Mouse (Mus musculus) bone marrow macrophage, adult 2 months (primary cell): ENCODE measurements around the gene Pde4d. TPM values are rescaled to one million over a fixed set of nuclear protein-coding genes. Genes with fewer than 3 reads are reported as not detected.

Source experiments
- H3K27ac ChIP-seq: 2 replicates; pipeline ENCODE4 v1.5.1; 2012; ENCODE audit warnings: low read depth, low read length; ENCODE audit not compliant: insufficient read depth
- H3K4me1 ChIP-seq: 2 replicates; pipeline ENCODE4 v1.6.1; 2012; ENCODE audit warnings: low read length; ENCODE audit not compliant: control insufficient read depth, insufficient read depth
- H3K4me3 ChIP-seq: 2 replicates; pipeline ENCODE4 v1.5.1; 2012; ENCODE audit warnings: mild to moderate bottlenecking, low read length, moderate library complexity; ENCODE audit not compliant: insufficient read depth
- CTCF ChIP-seq: IDR thresholded peaks from 2 replicates; pipeline ENCODE4 v1.5.1; 2012; ENCODE audit warnings: low read depth, mild to moderate bottlenecking, low read length, moderate library complexity
- POLR2A ChIP-seq: IDR thresholded peaks from 2 replicates; pipeline ENCODE4 v1.6.1; 2012; ENCODE audit warnings: mild to moderate bottlenecking, low read depth, low read length, borderline replicate concordance
- polyA plus RNA-seq: library from polyadenylated mRNA; stranded (reverse); fragments of >200 nt; gene quantifications from 2 replicates; pipeline ENCODE4 v1.2.4, GENCODE M21; 2012; ENCODE audit not compliant: missing spikeins, insufficient read depth, insufficient read length

Pde4d gene
- polyA plus RNA-seq, 1 experiment: 1.8 TPM

- Histone ChIP-seq H3K4me3 (no peak overlapping the region), H3K27ac (no peak overlapping the region), H3K4me1 (peaks cover 2% of the 10 kb centered on the region; the same call in 1 of the 2 replicates)
- TF ChIP-seq CTCF (no peak), POLR2A (no peak)
Observed at GRCm38 (mm10) chr13:109686906-109687305, 1237.2 kb downstream of the Pde4d start.

GRCm38 (mm10) chr13:109688195-109688594, 1238.4 kb downstream of the Pde4d start:
- Histone ChIP-seq H3K4me1 (peaks cover 2% of the 10 kb centered on the region; the same call in 1 of the 2 replicates), H3K27ac (no peak overlapping the region), H3K4me3 (no peak overlapping the region)
- no peak for TF ChIP-seq CTCF
- no peak for TF ChIP-seq POLR2A

- no peak overlapping the region for H3K4me3 ChIP-seq
- TF ChIP-seq CTCF (no peak), POLR2A (no peak)
- H3K4me1 ChIP-seq: peaks cover 2% of the 10 kb centered on the region; the same call in 1 of the 2 replicates
- H3K27ac ChIP-seq: no peak overlapping the region
Observed at GRCm38 (mm10) chr13:109689176-109689575, 1239.4 kb downstream of the Pde4d start.

- Histone ChIP-seq H3K27ac (no peak overlapping the region), H3K4me3 (no peak overlapping the region), H3K4me1 (peaks cover 2% of the 10 kb centered on the region; the same call in 1 of the 2 replicates)
- TF ChIP-seq POLR2A: no peak
Observed at GRCm38 (mm10) chr13:109690558-109690957, 1240.8 kb downstream of the Pde4d start.

- no peaks in the 10 kb centered on the region for H3K4me1 ChIP-seq
- H3K4me3 ChIP-seq: no peak overlapping the region
- TF ChIP-seq CTCF: no peak
- TF ChIP-seq POLR2A: no peak
- no peak overlapping the region for H3K27ac ChIP-seq
Observed at GRCm38 (mm10) chr13:109692851-109693250, 1243.1 kb downstream of the Pde4d start.

GRCm38 (mm10) chr13:109693769-109694168, 1244.0 kb downstream of the Pde4d start:
- Histone ChIP-seq H3K27ac (no peak overlapping the region), H3K4me3 (no peak overlapping the region), H3K4me1 (no peaks in the 10 kb centered on the region)
- TF ChIP-seq POLR2A (no peak), CTCF (no peak)

- TF ChIP-seq CTCF: no peak
- TF ChIP-seq POLR2A: no peak
- H3K4me1 ChIP-seq: no peaks in the 10 kb centered on the region
- H3K4me3 ChIP-seq: no peak overlapping the region
- H3K27ac ChIP-seq: no peak overlapping the region
Observed at GRCm38 (mm10) chr13:109694293-109694692, 1244.5 kb downstream of the Pde4d start.

- no peak for TF ChIP-seq POLR2A
- TF ChIP-seq CTCF: no peak
- H3K4me1 ChIP-seq: no peaks in the 10 kb centered on the region
- H3K4me3 ChIP-seq: no peak overlapping the region
- H3K27ac ChIP-seq: no peak overlapping the region
Observed at GRCm38 (mm10) chr13:109695098-109695497, 1245.3 kb downstream of the Pde4d start.

GRCm38 (mm10) chr13:109706141-109706540, 1256.4 kb downstream of the Pde4d start:
- TF ChIP-seq POLR2A (no peak), CTCF (no peak)
- H3K27ac ChIP-seq: no peak overlapping the region
- no peaks in the 10 kb centered on the region for H3K4me1 ChIP-seq
- H3K4me3 ChIP-seq: no peak overlapping the region

- no peak overlapping the region for H3K27ac ChIP-seq
- TF ChIP-seq CTCF: no peak
- TF ChIP-seq POLR2A: no peak
Observed at GRCm38 (mm10) chr13:109706579-109706978, 1256.8 kb downstream of the Pde4d start.

GRCm38 (mm10) chr13:109707154-109707553, 1257.4 kb downstream of the Pde4d start:
- no peak overlapping the region for H3K27ac ChIP-seq
- no peak overlapping the region for H3K4me3 ChIP-seq
- no peaks in the 10 kb centered on the region for H3K4me1 ChIP-seq
- TF ChIP-seq CTCF (no peak), POLR2A (no peak)

More at GRCm38 (mm10) chr13:109706579-109706978, 1256.8 kb downstream of the Pde4d start:
- no peak overlapping the region for H3K4me3 ChIP-seq
- no peaks in the 10 kb centered on the region for H3K4me1 ChIP-seq
